Mouse (Mus musculus): ENCODE measurements around the gene Gabrp. TPM values are rescaled to one million over a fixed set of nuclear protein-coding genes. Genes with fewer than 3 reads are reported as not detected.

The Gabrp gene
- polyA plus RNA-seq, 1 experiment = not detected

DNA sequence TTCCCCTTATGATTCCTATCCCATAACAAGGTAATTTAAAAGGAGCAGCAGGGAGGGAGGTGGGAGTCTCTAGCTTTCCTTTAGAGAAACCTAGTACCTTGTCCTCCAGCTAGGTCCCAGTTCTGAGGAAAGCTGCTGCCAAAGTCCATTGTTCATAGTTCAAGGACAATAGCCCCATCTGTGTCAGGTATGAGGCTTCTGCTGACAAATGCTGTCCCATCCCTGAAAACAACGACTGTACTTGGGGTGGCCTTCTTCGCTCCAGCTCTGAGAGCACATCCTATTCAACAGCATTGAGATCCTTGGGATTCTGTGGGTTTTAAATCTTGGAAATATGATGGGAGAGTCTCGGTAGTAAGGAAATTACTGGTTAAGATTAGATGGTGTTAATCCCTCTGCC lies 42.1 kb downstream of the Gabrp start:
- TF ChIP-seq POLR2A (IDR thresholded peaks at IDR 0.05; ENCODE audit: extremely low read depth, insufficient read depth, low read length) (no peak), CTCF (IDR thresholded peaks at IDR 0.05; ENCODE audit: extremely low read depth, insufficient read depth, low read length) (no peak)
- no peak overlapping the region for H3K4me3 ChIP-seq (ENCODE audit: insufficient read depth, low read length)
- no peaks in the 10 kb centered on the region for H3K4me1 ChIP-seq (ENCODE audit: control insufficient read depth, insufficient read depth, low read length)
- H3K27ac ChIP-seq (ENCODE audit: insufficient read depth, low read length) = no peak overlapping the region

DNA sequence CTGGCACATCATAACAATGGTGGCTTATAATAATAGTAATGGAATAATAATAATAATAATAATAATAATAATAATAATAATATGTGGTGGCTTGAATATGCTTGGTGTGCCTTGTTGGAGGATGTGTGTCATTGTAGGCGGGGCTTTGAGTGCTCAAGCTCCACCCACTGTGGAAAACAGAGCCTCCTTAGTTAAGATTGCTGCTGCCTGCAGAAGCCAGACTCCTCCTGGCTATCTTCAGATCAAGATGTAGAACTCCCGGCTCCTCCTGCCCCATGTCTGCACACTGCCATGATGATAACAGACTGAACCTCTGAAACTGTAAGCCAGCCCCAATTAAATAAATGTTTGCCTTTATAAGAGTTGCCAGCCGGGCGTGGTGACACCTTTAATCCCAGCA lies 44.2 kb downstream of the Gabrp start:
- TF ChIP-seq POLR2A (IDR thresholded peaks at IDR 0.05; ENCODE audit: extremely low read depth, insufficient read depth, low read length) = no peak
- no peak for TF ChIP-seq CTCF (IDR thresholded peaks at IDR 0.05; ENCODE audit: extremely low read depth, insufficient read depth, low read length)
- Histone ChIP-seq H3K4me3 (ENCODE audit: insufficient read depth, low read length) (no peak overlapping the region), H3K4me1 (ENCODE audit: control insufficient read depth, insufficient read depth, low read length) (no peaks in the 10 kb centered on the region), H3K27ac (ENCODE audit: insufficient read depth, low read length) (no peak overlapping the region)

GRCm38 (mm10) chr11:33533577-33533976 lies 45.2 kb downstream of the Gabrp start:
- no peaks in the 10 kb centered on the region for H3K4me1 ChIP-seq (ENCODE audit: control insufficient read depth, insufficient read depth, low read length)

GRCm38 (mm10) chr11:33529576-33529975 lies 49.2 kb downstream of the Gabrp start:
- Histone ChIP-seq H3K4me3 (ENCODE audit: insufficient read depth, low read length) (no peak overlapping the region), H3K27ac (ENCODE audit: insufficient read depth, low read length) (no peak overlapping the region), H3K4me1 (ENCODE audit: control insufficient read depth, insufficient read depth, low read length) (no peaks in the 10 kb centered on the region)
- no peak for TF ChIP-seq POLR2A (IDR thresholded peaks at IDR 0.05; ENCODE audit: extremely low read depth, insufficient read depth, low read length)
- TF ChIP-seq CTCF (IDR thresholded peaks at IDR 0.05; ENCODE audit: extremely low read depth, insufficient read depth, low read length) = no peak

More at GRCm38 (mm10) chr11:33533577-33533976, 45.2 kb downstream of the Gabrp start:
- H3K4me3 ChIP-seq (ENCODE audit: insufficient read depth, low read length) = no peak overlapping the region
- no peak for TF ChIP-seq POLR2A (IDR thresholded peaks at IDR 0.05; ENCODE audit: extremely low read depth, insufficient read depth, low read length)
- no peak for TF ChIP-seq CTCF (IDR thresholded peaks at IDR 0.05; ENCODE audit: extremely low read depth, insufficient read depth, low read length)
- H3K27ac ChIP-seq (ENCODE audit: insufficient read depth, low read length) = no peak overlapping the region

DNA sequence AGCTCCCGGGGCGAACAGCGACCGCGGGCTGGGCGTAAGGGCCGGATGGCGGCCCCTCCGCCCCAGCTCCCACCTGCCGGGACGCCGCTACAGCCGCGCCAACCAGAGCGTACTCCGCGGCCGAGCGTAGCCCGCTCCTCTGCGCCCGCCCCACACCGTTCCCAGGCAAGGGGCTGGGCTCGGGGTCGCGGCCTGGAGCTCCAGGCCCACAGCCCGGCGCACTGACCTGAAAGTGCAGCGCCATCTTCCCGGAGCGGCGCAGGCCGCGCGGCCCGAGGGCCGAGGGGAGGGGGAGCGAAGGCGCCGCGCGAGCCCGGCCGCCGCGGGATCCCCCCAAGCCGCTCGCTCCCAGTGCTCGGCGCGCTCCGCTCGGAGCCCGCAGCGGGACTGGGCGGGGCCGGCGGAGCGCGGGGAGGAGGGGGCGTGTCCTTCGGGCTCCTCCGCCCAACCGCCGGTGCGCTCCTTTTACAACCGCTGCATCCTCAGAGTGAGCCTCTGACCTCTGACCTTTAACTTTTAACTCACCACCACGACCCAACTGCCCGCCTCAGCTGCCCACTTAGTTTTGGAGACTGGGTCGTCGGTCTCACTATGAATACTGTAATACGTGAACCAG lies 65.3 kb downstream of the Gabrp start, which contains the start of gene Ranbp17:
Gene Ranbp17 (minus strand): TSS at position 371 of the 616 bp plus-strand sequence.
- TF ChIP-seq POLR2A (IDR thresholded peaks at IDR 0.05; ENCODE audit: extremely low read depth, insufficient read depth, low read length) (no peak), CTCF (IDR thresholded peaks at IDR 0.05; ENCODE audit: extremely low read depth, insufficient read depth, low read length) (no peak)
- H3K4me1 ChIP-seq (ENCODE audit: control insufficient read depth, insufficient read depth, low read length) = 0 out of 2 replicates have a peak, but pooled peaks cover 2% of the 10 kb centered on the region
- H3K4me3 ChIP-seq (ENCODE audit: insufficient read depth, low read length) = peak within 1 kb of the TSS; percentile 52
- 0 out of 2 replicates have a peak within 1 kb of the TSS, but pooled peaks have one; percentile 20 for H3K27ac ChIP-seq (ENCODE audit: insufficient read depth, low read length)

GRCm38 (mm10) chr11:33512854-33513375 lies 65.8 kb downstream of the Gabrp start:
- TF ChIP-seq CTCF (IDR thresholded peaks at IDR 0.05; ENCODE audit: extremely low read depth, insufficient read depth, low read length) (peak; percentile 39; the same call in 1 of the 2 replicates), POLR2A (IDR thresholded peaks at IDR 0.05; ENCODE audit: extremely low read depth, insufficient read depth, low read length) (peak; percentile 58; the same call in 1 of the 2 replicates)
- Histone ChIP-seq H3K4me3 (ENCODE audit: insufficient read depth, low read length) (peak overlapping the region; percentile 52), H3K4me1 (ENCODE audit: control insufficient read depth, insufficient read depth, low read length) (0 out of 2 replicates have a peak, but pooled peaks cover 2% of the 10 kb centered on the region), H3K27ac (ENCODE audit: insufficient read depth, low read length) (0 out of 2 replicates have a peak overlapping the region, but pooled peaks have one; percentile 20)

DNA sequence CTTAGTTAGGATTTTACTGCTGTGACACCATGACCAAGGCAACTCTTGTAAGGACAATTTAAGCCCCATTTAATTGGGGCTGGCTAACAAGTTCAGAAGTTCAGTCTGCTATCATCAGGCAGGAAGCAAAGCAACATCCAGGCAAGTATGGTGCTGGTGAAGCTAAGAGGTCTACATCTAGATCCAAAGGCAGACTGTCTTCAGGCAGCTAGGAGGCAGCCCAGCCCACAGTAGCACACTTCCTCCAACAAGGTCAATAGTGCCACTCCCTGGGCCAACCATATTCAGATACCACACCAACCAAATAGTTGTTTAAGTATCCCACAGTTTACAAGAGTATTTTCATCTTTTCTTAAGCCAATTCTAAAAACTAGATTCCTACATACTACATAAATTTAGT lies 69.4 kb downstream of the Gabrp start:
- Histone ChIP-seq H3K4me3 (ENCODE audit: insufficient read depth, low read length) (no peak overlapping the region), H3K27ac (ENCODE audit: insufficient read depth, low read length) (no peak overlapping the region), H3K4me1 (ENCODE audit: control insufficient read depth, insufficient read depth, low read length) (0 out of 2 replicates have a peak, but pooled peaks cover 2% of the 10 kb centered on the region)
- TF ChIP-seq POLR2A (IDR thresholded peaks at IDR 0.05; ENCODE audit: extremely low read depth, insufficient read depth, low read length) (no peak), CTCF (IDR thresholded peaks at IDR 0.05; ENCODE audit: extremely low read depth, insufficient read depth, low read length) (no peak)

Other genes starting within 250 kb of the Gabrp start
- gene Ranbp17, start 65.2 kb downstream of the Gabrp start, polyA plus RNA-seq (2012; rRNA removed) = 3.4 and 3.6 TPM in 2 replicates
- not detected in 2 replicates for gene D130052B06Rik, start 20.3 kb upstream of the Gabrp start, polyA plus RNA-seq (2012; rRNA removed)